Mouse (Mus musculus): ENCODE results near the gene Tlr6.

The Tlr6 gene

GRCm38 (mm10) chr5:64932215-64932614, 27.7 kb downstream of the Tlr6 start:
- DNase-seq (ENCODE audit: inconsistent ontology term): no peak

- no peak for DNase-seq (ENCODE audit: inconsistent ontology term)
These were observed 37.0 kb downstream of the Tlr6 start for GRCm38 (mm10) chr5:64922891-64923381.

GRCm38 (mm10) chr5:64918616-64919597, 41.0 kb downstream of the Tlr6 start:
- DNase-seq (ENCODE audit: inconsistent ontology term): no peak

GRCm38 (mm10) chr5:64917721-64918120, 42.2 kb downstream of the Tlr6 start:
- DNase-seq (ENCODE audit: inconsistent ontology term): no peak

- no peak for DNase-seq (ENCODE audit: inconsistent ontology term)
These were observed 42.7 kb downstream of the Tlr6 start for GRCm38 (mm10) chr5:64917161-64917560.

- DNase-seq (ENCODE audit: inconsistent ontology term): no peak
These were observed 51.2 kb downstream of the Tlr6 start for GRCm38 (mm10) chr5:64908585-64909284.

GRCm38 (mm10) chr5:64907906-64908305, 52.0 kb downstream of the Tlr6 start:
- no peak for DNase-seq (ENCODE audit: inconsistent ontology term)

GRCm38 (mm10) chr5:64905516-64906271, 54.2 kb downstream of the Tlr6 start:
- no peak for DNase-seq (ENCODE audit: inconsistent ontology term)

Measured in Muller cell, postnatal 12 days (primary cell).